Mouse (Mus musculus) spleen, embryonic (tissue): Measurements from ENCODE around the gene Ugt1a10.
"Not testable (repeated sequence)": the region's sequence is repeated elsewhere in the genome, so short reads cannot be mapped to it uniquely, and the experiment has no call there.

Experiments
- CTCF ChIA-PET: fragments of 350-600 bp; sonication (Branson Sonifier 250); formaldehyde crosslinking; loops from one replicate; lab custom pipeline; 2022; lab: Charles Lee

The Ugt1a10 gene

DNA sequence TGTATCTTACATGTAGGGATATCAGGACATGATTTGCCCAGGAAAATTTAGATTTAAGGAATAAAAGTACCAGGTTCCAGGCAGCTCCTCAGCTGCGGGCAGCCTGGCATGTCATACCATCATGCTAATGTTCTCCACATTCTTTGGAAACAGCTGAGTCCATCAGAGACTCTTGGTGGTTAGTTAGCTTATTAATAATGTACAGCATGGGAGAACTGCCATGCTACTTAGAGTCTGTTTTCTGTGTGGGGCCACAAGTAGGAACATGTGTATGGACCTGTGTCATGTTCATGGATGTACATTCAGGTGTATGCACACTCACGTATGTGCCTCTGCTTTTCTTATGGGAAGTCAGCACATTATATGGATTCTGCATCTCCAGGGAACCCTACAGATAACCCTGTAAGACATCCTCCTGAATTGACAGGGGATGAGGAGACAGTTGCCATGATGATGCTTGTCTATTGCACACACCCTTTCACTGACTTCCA, 159.3 kb downstream of the Ugt1a10 start:
- CTCF ChIA-PET: no interaction called here

DNA sequence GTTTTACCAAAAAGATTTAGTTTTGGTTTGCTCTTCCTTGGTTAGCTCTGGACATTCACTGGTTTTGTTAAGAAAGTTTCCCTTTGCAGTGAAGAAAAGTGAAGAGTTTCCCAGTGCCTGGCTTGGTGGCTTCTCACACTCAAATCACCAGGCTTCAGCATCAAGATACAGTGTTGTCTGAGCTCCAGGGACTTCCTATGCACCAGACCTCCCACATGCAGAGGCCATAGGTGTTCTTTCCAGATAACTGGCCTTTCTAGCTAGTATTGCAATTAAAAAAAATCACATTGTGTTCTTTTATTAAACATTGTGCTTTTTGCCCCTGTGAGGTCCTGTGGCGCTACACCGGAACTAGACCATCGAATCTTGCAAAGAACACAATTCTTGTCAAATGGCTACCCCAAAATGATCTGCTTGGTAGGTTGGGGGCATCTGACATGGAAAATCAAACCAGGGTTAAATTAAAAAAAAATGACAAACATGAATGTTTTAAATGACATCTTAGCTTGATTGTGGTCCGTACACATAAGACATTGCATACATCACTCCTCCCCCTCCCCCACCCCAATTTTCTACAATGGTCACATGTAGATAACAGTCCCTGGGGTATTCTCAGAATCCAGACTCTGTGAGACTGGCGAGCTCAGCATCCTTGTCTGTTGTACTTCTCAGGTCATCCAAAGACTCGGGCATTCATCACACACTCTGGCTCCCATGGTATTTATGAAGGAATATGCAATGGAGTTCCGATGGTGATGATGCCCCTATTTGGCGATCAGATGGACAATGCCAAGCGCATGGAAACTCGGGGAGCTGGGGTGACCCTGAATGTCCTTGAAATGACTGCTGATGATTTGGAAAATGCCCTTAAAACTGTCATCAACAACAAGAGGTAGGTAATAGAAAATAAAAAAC, 160.5 kb downstream of the Ugt1a10 start:
- CTCF ChIA-PET: no interaction called here

DNA sequence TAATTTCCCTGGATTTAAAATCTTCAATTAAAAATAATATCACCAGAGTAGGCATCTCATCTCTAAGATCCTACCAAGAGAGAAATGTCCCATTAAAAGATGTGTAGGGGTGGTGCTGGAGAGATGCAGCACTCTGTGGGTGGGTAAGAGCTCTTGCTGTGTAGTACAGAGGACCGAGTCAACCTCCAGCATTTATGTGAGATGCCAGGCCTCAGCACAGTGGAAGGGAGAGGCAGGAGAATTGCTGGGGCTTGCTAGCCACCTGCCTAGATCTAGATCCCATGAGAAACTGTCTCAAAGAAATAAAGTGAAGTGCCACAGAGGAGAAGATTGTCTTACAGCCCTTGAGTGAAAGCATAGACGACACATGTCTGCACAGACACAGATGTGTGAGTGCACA, 161.4 kb downstream of the Ugt1a10 start:
- CTCF ChIA-PET: no interaction called here

DNA sequence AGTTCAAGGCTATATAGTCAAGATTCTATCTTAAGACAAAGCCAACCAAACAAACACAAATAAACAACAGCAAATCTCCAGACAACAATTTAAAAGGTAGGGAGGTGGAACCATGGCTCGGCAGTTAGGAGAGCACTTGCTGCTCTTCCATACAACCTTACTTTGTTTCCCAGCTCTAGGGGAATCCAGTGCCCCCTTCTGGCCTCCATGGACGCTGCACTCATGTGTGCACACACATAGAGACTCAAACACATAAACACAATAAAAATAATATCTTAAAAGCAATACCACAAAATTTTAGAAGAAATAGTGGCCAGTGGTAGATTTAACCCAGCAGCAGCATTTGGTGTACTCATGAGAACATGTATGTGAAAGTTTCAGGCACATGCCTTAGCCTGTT, 162.0 kb downstream of the Ugt1a10 start:
- CTCF ChIA-PET: no interaction called here

DNA sequence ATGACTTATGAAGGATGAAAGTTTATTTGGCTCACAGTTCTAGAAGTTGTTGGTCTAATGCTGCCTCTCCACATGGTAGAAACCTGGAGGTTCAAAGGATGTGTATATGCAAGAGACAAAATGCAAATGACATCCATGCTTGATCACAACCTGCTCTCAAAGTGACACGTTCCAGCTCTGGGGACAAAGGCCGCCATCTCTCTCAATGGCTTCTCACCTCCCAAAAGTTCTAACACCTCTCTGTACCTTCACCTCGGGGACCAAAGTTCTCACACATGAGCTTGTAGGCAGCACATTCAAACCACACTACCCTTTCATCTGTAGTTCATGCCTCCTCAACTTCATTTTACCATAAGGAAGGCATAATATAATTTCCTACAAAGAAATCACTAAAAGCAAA, 162.4 kb downstream of the Ugt1a10 start:
- CTCF ChIA-PET: no interaction called here

DNA sequence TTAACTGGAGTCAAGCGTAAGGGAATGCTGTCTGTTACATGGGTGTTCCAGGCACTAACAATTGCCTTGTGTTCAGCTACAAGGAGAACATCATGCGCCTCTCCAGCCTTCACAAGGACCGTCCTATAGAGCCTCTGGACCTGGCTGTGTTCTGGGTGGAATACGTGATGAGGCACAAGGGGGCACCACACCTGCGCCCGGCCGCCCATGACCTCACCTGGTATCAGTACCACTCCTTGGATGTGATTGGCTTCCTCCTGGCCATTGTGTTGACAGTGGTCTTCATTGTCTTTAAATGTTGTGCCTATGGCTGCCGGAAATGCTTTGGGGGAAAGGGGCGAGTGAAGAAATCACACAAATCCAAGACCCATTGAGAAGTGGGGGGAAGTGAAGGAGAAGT, 162.9 kb downstream of the Ugt1a10 start:
- CTCF ChIA-PET: no interaction called here

DNA sequence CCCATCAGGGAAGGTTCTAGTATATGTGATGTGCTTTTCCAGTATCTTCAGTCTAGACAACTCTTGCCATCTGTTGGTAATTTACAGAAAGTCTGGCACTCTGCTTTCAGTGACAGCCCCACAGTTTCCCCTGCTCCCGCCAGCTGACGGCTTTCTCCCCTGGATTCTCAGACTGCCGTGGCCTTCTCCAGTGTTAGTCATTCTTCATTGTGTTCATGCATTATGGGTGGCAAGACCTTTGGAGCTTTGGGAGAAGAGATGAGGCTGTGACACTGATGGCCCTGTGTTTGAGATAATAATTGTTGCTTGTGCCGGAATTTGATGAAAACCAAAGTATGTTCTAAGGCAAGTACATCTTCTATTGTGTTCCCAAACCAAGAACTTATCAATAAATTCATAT, 163.4 kb downstream of the Ugt1a10 start:
- CTCF ChIA-PET: no interaction called here

DNA sequence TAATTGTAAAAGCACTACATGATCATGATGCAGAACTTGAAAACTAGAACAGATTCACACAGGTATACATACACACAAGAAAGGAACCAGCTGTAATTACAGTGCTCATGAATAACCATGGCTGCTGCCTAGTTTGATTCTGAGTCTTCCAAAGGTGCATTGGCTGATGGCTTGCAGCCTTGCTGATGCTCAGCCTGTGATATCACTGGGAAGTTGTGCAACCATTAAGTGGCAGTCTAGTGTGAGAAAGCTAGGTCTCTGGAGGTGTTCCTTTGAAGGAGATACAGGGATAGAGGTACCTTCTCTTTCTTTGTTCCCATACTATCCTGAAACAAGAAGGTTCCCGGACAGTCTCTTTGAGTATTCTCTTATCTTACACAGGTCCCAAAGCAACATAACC, 163.9 kb downstream of the Ugt1a10 start:
- CTCF ChIA-PET: no interaction called here

DNA sequence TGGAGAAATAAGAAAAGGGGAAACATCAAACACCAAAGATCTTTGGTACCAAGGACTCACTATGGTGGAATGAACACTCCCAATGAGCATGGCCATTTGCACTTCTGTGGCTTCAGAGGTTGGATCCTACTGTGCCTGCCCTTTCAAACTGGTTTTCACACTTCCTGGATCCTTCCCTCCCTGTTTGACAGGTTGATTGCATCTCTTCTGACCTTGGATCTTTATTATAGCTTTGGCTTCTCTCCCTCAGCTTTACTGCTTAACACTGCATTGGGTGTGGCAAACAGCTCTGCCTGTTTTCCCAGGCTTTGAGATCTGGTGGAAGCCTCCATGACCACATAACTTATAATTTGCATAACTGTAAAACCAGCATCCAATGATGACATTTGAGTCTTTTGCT, 165.1 kb downstream of the Ugt1a10 start:
- CTCF ChIA-PET: no interaction called here

DNA sequence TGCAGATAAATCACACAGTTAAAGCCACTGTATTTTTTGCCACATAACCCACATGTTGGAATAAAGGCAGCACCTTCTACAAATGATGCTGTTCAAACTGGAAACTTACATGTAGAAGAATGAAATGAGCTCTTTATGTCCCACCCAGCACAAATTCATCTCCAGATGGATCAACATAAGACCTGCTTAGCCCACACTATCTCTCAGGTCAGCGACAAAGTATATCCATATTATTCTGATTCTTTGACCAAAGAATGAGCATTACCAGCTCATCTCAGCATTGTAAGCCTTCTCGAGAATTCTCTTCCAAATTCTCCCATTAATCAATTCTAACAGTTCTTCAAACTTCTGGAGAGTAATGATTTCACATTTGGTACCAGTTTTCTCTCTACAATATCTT, 167.0 kb downstream of the Ugt1a10 start:
- CTCF ChIA-PET: no interaction called here

DNA sequence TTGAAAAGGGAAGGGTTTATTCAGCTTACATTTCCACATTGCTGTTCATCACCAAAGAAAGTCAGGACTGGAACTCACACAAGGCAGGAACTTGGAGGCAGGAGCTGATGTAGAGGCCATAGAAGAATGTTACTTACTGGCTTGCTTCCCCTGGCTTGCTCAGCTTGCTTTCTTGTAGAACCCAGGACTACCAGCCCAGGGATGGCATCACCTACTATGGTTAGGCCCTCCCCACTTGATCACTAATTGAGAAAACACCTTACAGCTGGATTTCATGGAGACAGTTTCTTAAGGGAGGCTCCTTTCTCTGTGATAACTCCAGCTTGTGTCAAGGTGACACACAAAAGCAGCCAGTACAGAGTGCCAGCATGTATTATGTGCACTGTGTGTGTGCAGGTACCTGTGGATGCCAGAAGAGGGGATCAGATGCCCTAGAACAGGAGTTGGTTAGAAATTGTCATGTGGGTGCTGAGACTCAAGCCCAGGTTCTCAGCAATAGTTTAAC, 167.9 kb downstream of the Ugt1a10 start:
- CTCF ChIA-PET: interaction anchor here (0.6 kb wide), 3 partner anchors 53 to 933 kb away, joined by 4 to 7 read pairs (median 4); no protein-coding TSS in a partner anchor

DNA sequence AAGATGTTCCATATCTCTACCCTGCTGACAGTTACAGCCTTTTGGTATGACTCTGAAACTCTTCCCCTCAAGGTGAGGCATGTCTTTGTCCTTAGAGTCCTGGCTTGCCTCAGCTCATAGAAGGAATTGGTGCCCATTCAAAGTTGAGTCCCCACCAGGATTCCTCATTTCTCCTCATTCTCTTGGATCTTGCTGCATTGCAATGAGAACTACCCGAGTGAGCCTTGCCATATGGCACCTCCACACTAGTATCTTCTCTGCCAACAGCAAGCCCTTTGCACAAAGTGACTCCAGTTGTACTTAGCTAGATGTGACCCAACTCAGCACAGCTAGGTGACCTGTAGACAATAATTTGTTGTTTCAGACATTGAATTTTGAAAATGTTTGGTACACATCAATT, 168.4 kb downstream of the Ugt1a10 start:
- CTCF ChIA-PET: no interaction called here

DNA sequence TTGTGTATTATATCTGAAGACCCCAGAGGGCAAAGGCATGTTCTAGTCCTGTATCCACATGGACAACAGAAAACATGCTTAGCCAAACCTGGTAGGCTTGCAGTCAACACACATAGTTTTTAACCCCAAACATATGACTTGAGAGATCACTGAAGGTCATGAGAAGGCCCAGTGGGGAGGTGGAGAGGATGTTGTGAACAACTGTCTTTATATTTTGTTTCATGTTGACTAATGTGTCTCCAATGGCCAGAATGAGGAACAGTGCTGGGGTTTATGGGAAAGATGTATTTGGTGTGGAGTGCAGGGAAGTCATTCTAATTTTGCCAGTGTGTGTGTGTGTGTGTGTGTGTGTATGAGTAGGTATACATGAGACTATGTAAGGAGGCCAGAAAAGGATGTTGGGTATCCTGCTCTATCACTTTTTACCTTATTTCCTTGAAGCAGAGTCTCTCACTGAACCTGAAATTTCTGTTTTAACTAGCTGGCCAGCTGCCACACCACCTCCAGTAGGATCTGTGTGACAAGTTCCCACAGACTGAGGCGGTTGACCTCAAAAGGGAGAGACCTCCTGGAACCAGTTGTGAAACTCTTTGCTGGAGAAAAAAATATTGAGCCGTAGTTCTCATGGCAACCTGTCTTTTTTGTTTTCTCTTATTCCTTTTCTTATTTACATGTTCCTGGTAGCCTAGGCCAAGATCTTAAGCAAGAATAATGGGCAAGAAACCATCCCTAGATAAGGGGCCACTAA, 169.0 kb downstream of the Ugt1a10 start:
- CTCF ChIA-PET: no interaction called here

DNA sequence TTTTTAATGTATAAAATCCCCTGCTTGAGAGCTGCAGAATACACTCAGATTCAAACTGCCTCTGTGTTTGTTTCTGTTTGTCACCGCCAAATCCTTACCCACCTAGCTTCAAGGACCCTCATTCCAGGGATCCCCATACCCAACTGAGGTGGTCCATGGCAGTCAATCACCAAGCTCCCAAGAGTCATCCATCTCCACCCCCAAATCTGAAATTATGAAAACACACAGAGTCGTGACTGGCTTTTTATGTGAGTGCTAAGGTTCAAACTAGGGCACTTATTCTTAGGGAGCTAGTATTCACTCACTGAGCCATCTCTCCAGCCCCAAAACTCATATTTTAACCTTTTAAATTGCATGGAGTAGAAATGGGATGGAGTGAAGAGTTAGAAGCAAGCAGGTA, 170.1 kb downstream of the Ugt1a10 start:
- CTCF ChIA-PET: not testable (repeated sequence)

DNA sequence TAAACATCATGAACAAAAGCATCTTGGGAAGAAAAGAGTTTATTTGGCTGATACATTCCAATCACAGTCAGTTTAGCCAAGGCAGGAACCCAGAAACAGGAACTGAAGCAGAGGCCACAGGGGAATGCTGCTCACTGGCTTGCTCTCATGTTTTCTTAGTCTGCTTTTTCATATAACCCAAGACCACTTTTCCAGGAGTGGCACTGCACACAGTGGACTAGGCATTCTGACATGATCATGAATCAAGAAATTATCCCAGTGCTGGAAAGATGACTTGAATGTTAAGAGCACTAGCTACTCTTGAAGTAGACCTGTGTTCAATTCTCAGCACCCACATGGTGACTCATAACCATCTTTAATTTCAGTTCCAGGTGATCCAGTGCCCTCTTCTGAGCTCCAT, 170.6 kb downstream of the Ugt1a10 start:
- CTCF ChIA-PET: no interaction called here

DNA sequence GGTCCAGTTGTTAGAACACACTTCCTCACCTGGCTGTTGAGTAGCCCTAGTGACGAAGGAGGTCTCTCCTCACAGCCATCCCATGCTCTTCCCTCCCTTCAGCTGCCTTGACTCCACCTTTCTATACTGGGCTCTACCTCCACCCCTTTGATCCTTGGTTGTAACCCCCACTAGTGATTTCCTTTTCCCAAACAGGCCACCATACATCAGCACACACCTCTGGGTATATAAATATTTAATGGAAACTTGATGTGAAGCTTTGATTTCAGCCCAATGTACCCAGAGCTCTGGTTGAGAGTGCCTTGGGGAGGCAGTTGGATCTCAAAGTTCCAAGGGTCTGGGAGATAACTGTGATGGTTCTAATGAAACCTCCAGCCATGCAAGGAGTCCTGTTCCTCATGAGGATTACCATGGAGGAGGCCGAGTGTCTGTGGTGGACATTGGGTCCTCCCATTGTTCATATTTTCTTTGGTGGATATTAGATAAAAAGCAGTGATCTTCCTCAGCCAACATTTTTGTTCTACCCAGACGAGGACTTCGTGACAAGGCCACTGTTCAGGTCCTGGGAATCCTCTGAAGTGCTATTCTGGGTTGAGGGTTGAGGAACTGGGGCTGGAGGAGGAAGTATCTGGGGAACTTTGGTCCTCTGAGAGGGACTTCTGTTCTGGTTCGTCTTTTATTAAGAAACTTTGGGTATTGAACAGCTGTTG, 171.6 kb downstream of the Ugt1a10 start, which contains the start of gene Mroh2a:
Gene Mroh2a (plus strand): TSS at position 317 of the 710 bp plus-strand sequence.
- CTCF ChIA-PET: no interaction called here

DNA sequence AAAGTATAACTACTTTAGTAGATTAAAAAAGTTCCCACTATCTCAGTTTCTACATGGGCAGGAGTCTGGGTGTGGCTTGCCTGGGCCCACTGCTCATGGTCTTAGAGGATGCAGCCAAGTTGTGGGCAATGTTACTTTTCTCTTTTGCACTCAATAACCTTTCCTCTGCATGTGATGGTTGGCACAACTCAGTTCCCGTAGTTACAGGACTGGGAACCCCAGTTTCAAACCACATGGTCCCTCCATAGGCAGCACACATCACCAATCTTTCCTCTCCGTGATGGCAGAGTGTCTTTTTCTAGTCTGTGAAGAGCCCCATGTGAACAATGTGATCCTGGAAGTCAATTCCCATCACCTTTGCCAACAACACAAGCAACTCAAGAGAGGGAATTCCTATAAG, 172.3 kb downstream of the Ugt1a10 start:
- CTCF ChIA-PET: no interaction called here

DNA sequence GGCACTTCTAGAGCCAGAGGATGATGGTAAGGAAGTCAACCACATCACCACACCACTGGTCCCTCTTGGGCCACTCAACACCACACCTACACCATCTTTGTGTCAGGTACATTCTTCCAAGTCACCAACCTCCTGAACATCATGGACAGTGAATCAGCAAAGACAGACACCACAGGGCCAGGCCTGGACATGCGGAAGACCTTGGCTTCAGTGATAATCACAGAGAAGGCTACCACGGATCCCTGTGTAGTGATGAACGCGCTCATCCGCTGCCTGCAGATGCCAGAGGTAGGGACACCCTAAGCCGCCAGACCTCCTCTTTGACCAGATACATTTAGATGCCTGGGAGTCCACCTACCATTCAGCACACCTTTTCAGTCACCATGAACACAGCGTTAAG, 172.9 kb downstream of the Ugt1a10 start:
- CTCF ChIA-PET: no interaction called here

DNA sequence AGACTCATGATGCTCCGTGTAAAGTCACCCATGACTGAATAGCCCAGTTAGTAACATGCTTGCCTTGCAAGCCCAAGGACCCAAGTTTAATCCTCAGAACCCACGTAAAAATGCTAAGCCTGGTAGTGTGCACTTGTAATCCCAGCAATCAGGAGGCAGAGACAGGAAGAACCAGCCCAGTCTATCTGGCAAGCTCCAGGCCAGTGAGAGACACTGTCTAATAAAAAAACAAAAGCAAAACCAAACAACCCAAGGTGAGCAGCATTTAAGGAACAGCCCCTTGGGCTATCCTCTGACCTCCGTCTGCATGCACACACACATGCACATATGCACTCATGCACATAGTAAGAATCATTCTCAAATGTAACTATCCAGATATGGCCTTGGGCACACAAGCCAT, 174.4 kb downstream of the Ugt1a10 start:
- CTCF ChIA-PET: no interaction called here

DNA sequence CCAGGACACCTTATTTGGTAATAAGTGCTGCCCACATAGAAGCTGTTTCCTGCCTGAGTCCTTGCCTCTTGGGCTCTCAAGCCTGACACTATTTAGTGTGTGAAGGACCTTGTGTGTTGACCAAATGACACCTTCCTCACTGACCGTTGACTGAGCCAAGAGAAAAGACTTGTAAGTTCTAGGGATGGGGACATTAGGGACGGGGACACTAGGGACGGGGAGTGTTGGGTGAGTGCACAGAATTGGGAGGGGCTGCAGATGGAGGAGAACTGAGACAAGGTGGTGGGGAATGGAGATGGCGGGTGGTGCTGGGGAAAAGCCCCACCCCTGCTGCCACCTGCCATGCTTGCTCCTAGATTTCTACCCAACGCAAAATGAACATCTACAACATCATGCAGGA, 174.8 kb downstream of the Ugt1a10 start:
- CTCF ChIA-PET: no interaction called here

DNA sequence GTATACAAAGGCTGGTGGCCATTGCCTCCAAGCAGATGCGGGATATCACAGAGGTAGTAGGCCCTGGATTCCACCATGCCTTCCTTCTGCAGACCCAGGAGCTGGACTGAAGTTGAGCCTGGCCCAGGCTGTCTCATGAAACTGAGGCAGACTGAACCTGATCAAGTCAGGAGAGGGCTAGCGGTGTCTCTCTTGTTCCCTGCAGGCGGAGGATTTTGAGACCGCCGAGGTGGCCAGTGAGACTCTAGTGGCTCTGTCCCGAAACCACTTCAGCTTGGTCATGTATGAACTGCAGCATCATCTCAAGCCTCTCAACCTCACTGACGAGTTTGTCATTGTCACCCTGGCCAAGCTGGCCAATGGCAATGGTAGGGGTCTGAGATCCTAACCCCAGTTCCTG, 175.2 kb downstream of the Ugt1a10 start:
- CTCF ChIA-PET: no interaction called here
